Mouse (Mus musculus) C2C12 (cell line): ENCODE results near the gene Tmem100.

Experiments
- CEBPB ChIP-seq: IDR thresholded peaks from one replicate; pipeline ENCODE4 v1.6.1; 2011; ENCODE audit warnings: low read depth, mild to moderate bottlenecking, control low read depth, moderate library complexity
- CTCF ChIP-seq: IDR thresholded peaks from one replicate; pipeline ENCODE4 v1.5.1; 2011; ENCODE audit not compliant: control insufficient read depth, insufficient read depth, insufficient read length
- FOSL1 ChIP-seq: IDR thresholded peaks from one replicate; pipeline ENCODE4 v1.8.0; 2011; ENCODE audit warnings: mild to moderate bottlenecking, low read length; ENCODE audit not compliant: poor library complexity, insufficient read depth, severe bottlenecking
- MAX ChIP-seq: IDR thresholded peaks from one replicate; pipeline ENCODE4 v1.6.1; 2011; ENCODE audit warnings: mild to moderate bottlenecking, control low read depth
- MYOD1 ChIP-seq: IDR thresholded peaks from one replicate; pipeline ENCODE4 v1.6.1; 2011; ENCODE audit warnings: low read depth; ENCODE audit not compliant: control insufficient read depth, insufficient read length
- MYOG ChIP-seq: IDR thresholded peaks from one replicate; pipeline ENCODE4 v1.6.1; 2011; ENCODE audit not compliant: control insufficient read depth, insufficient read length; ENCODE audit errors: extremely low read depth
- USF1 ChIP-seq: IDR thresholded peaks from one replicate; pipeline ENCODE4 v1.6.1; 2011; ENCODE audit warnings: low read depth, mild to moderate bottlenecking, control low read depth, moderate library complexity

GRCm38 (mm10) chr11:90052785-90053184 lies 22.6 kb downstream of the Tmem100 start:
- TF ChIP-seq CTCF (no peak), CEBPB (no peak), MAX (no peak), MYOG (no peak), USF1 (no peak), FOSL1 (no peak), MYOD1 (no peak)
